In genomic region chr6:8948471-8949411, GRCm38 (mm10) we compare ENCODE assay signal across 9 mouse cellular contexts. TPM values are rescaled to one million over a fixed set of nuclear protein-coding genes. Genes with fewer than 3 reads are reported as not detected.
A peak's percentile ranks its signal among the peaks of the same experiment; 100 is the strongest.
DNase-seq lines count a peak whose midpoint lies in the region; ATAC-seq and TF ChIP-seq lines count a peak whose summit lies in the region.
"Had no signal": no experiment of that assay in that cellular context is flagged by ENCODE, and none has a peak within 500 bp of the region (broad histone marks: within the 10 kb centered on the region; RNA-seq: fewer than 3 reads in every experiment).

No protein-coding gene starts in this region.

- H3K4me3 ChIP-seq in left cerebral cortex, adult 2 months: peak overlapping the region; percentile 47
- peak overlapping the region; percentile 60 for H3K4me3 ChIP-seq in hindbrain, embryonic 10.5 days
- H3K4me3 ChIP-seq in limb, embryonic 11.5 days (ENCODE audit: low read depth, low read length): peak overlapping the region; percentile 0; the same call in 1 of the 2 replicates
- peak overlapping the region; percentile 58 for H3K4me3 ChIP-seq in midbrain, postnatal 0 days (ENCODE audit: low read depth, low read length)

- H3K9ac ChIP-seq in limb, embryonic 11.5 days (ENCODE audit: low read length): no peak overlapping the region
- peak overlapping the region; percentile 60 for H3K9ac ChIP-seq in midbrain, postnatal 0 days (replicated peaks; ENCODE audit: low read length, poor library complexity, severe bottlenecking)
- H3K9ac ChIP-seq: liver, embryonic 14.5 days had no signal

- H3K27ac ChIP-seq in left cerebral cortex, adult 2 months: no peak overlapping the region
- H3K27ac ChIP-seq in hindbrain, embryonic 10.5 days: 0 out of 2 replicates have a peak overlapping the region, but pooled peaks have one; percentile 2
- no peak overlapping the region for H3K27ac ChIP-seq in limb, embryonic 11.5 days (replicated peaks; ENCODE audit: low read depth, low read length)
- peak overlapping the region; percentile 78 for H3K27ac ChIP-seq in midbrain, postnatal 0 days (ENCODE audit: low read depth, low read length)
- H3K27ac ChIP-seq: liver, embryonic 14.5 days had no signal

- H3K4me2 ChIP-seq in limb, embryonic 11.5 days (ENCODE audit: low read depth, severe bottlenecking): 0 out of 2 replicates have a peak overlapping the region, but pooled peaks have one; percentile 28
- peak overlapping the region; percentile 89 for H3K4me2 ChIP-seq in midbrain, postnatal 0 days (ENCODE audit: low read depth, low read length, poor library complexity, severe bottlenecking)

- H3K27me3 ChIP-seq in hindbrain, embryonic 10.5 days (ENCODE audit: insufficient read depth, poor library complexity, severe bottlenecking): peaks cover 81% of the 10 kb centered on the region
- peaks cover 65% of the 10 kb centered on the region for H3K27me3 ChIP-seq in limb, embryonic 11.5 days (ENCODE audit: control insufficient read depth, insufficient read depth, low read length)
- peaks cover 3% of the 10 kb centered on the region; the same call in 1 of the 2 replicates for H3K27me3 ChIP-seq in midbrain, postnatal 0 days (ENCODE audit: insufficient read depth, low read length)

- under 1% methylated on average over 68 of the region's 68 CpGs for WGBS in hindbrain, embryonic 10.5 days
- WGBS in limb, embryonic 11.5 days: under 1% methylated on average over 68 of the region's 68 CpGs
- WGBS in midbrain, postnatal 0 days: under 1% methylated on average over 68 of the region's 68 CpGs

- peak; percentile 20 to 28 for DNase-seq in left cerebral cortex, adult 2 months (ENCODE audit: extremely low spot score in 1 of 2, low spot score in 2 of 2)
- no peak for DNase-seq in left cerebral cortex, adult 8-10 months (ENCODE audit: low spot score in 2 of 2)
- peak; percentile 50 for DNase-seq in adrenal gland, adult 8-10 months
- peak; percentile 70 for DNase-seq in embryo, embryonic 9.5 days (ENCODE audit: extremely low spot score)
- DNase-seq in hindbrain, embryonic 10.5 days (ENCODE audit: low spot score): peak; percentile 75
- peak; percentile 87 for DNase-seq in limb, embryonic 11.5 days (ENCODE audit: low spot score)
- DNase-seq in midbrain, postnatal 0 days (ENCODE audit: low spot score): peak; percentile 63

- no peaks in the 10 kb centered on the region for H3K9me3 ChIP-seq in hindbrain, embryonic 10.5 days
- H3K9me3 ChIP-seq in limb, embryonic 11.5 days (ENCODE audit: control insufficient read depth, low read length): no peaks in the 10 kb centered on the region
- no peaks in the 10 kb centered on the region for H3K9me3 ChIP-seq in midbrain, postnatal 0 days (ENCODE audit: low read length)

- peaks cover 37% of the 10 kb centered on the region for H3K4me1 ChIP-seq in hindbrain, embryonic 10.5 days (replicated peaks)
- H3K4me1 ChIP-seq in limb, embryonic 11.5 days (ENCODE audit: control insufficient read depth, insufficient read depth, low read length): peaks cover 6% of the 10 kb centered on the region; the same call in 1 of the 2 replicates
- H3K4me1 ChIP-seq in midbrain, postnatal 0 days (ENCODE audit: insufficient read depth, low read length): no peaks in the 10 kb centered on the region

- TF ChIP-seq CTCF in left cerebral cortex, adult 2 months (IDR thresholded peaks at IDR 0.05): no peak; the same call in 1 of the 2 replicates
- TF ChIP-seq CTCF in midbrain, postnatal 0 days (IDR thresholded peaks at IDR 0.05): peak; percentile 35; the same call in 1 of the 2 replicates

- peak; percentile 7; the same call in 1 of the 2 replicates for ATAC-seq in limb, embryonic 11.5 days (ENCODE audit: insufficient number of reproducible peaks, low FRiP score, low TSS enrichment, low read depth)
- peak; percentile 70 for ATAC-seq in midbrain, postnatal 0 days (ENCODE audit: low FRiP score)
- ATAC-seq in erythroblast, adult 5-6 weeks (replicated peaks; ENCODE audit: low FRiP score, poor library complexity, severe bottlenecking): no peak

- H3K36me3 ChIP-seq in hindbrain, embryonic 10.5 days: no peaks in the 10 kb centered on the region
- H3K36me3 ChIP-seq in limb, embryonic 11.5 days (ENCODE audit: control insufficient read depth, insufficient read depth, low read length): no peaks in the 10 kb centered on the region
- H3K36me3 ChIP-seq in midbrain, postnatal 0 days (ENCODE audit: insufficient read depth, low read length): no peaks in the 10 kb centered on the region

- intact Hi-C loops in left cerebral cortex, adult 2 months (cut with DNase I): no loop called here

RNA-seq across cellular contexts. Expression of gene Nxph1, which starts 0.5 kb away (rescaled TPM):
- total RNA-seq in left cerebral cortex, adult 2 months (2021): 10 to 100 TPM; 41.0 to 44.1 TPM
- total RNA-seq in left cerebral cortex, adult 8-10 months (2022): 10 to 100 TPM; 39.4 to 45.1 (median 40.2) TPM
- under 1 TPM; 0.22 to 0.77 (median 0.39) TPM for total RNA-seq in adrenal gland, adult 8-10 months (2022)
- 1.1 and 3.4 TPM in 2 replicates for polyA plus RNA-seq in hindbrain, embryonic 10.5 days (2016; fragmentation: Nextera tagmentation; extraction: Ambion mirVana)
- polyA plus RNA-seq in limb, embryonic 11.5 days (2014; fragmentation: Nextera tagmentation; extraction: Ambion mirVana): 0.12 and 0.13 TPM in 2 replicates
- 75.5 and 77.7 TPM in 2 replicates for total RNA-seq in midbrain, postnatal 0 days (2014; rRNA removed)
- 103 and 104 TPM in 2 replicates for polyA plus RNA-seq in midbrain, postnatal 0 days (2015; fragmentation: Nextera tagmentation; extraction: Ambion mirVana)
- total RNA-seq in erythroblast, adult 5-6 weeks (2015; ENCODE audit: low replicate concordance): not detected in 2 replicates
- not detected in 2 replicates for total RNA-seq in erythroblast, adult 5-6 weeks (2017; ENCODE audit: low replicate concordance)
- polyA plus RNA-seq: liver, embryonic 14.5 days had no signal

Comparison
In these comparisons a context has a peak if more than half of its experiments do, and no peak if none do; other contexts are left out.
1. DNase-seq: peak in left cerebral cortex, adult 2 months (2 of 2), adrenal gland, adult 8-10 months (single experiment), embryo, embryonic 9.5 days (single experiment), hindbrain, embryonic 10.5 days (single experiment), limb, embryonic 11.5 days (single experiment) and midbrain, postnatal 0 days (single experiment); none in left cerebral cortex, adult 8-10 months (0 of 2).
2. H3K27ac ChIP-seq: peak in hindbrain, embryonic 10.5 days (single experiment) and midbrain, postnatal 0 days (single experiment); none in left cerebral cortex, adult 2 months (single experiment) and limb, embryonic 11.5 days (single experiment).
3. H3K4me3 ChIP-seq: peak in every context shown above with its lines; median percentile 60 in hindbrain, embryonic 10.5 days; 58 in midbrain, postnatal 0 days; 47 in left cerebral cortex, adult 2 months; 0 in limb, embryonic 11.5 days.
4. RNA of gene Nxph1, which starts 0.5 kb away (total RNA-seq): 75.5 to 77.7 TPM in midbrain, postnatal 0 days, 41.0 to 44.1 TPM in left cerebral cortex, adult 2 months and 39.4 to 45.1 TPM in left cerebral cortex, adult 8-10 months; 0.22 to 0.77 TPM in adrenal gland, adult 8-10 months and not detected in erythroblast, adult 5-6 weeks; every median in the first group is over 10 times any median in the second.